Mouse (Mus musculus): ENCODE data around the gene Trappc3l.

DNA sequence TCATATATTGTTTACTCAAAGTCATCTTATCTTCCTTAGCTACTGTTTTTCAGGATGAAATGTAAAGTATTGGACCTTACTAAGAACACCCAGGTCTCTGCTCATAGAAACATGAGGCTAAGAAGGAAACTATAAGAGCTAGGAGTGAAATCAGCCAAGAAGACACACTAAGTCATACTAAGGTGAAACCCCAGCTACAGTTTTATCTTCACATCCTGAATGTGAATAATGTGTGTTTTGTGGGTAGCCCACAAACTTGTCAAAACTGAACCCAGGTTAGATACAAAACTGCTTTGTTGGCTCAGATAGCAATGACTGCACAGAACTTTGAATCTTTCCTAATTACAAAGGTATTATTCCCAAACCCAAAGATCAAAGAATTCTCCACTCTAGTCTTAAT is 80.4 kb downstream of the Trappc3l start:
- TF ChIP-seq TAL1 (IDR thresholded peaks at IDR 0.05; ENCODE audit: low read length): no peak
- no peak for TF ChIP-seq GATA1 (IDR thresholded peaks at IDR 0.05; ENCODE audit: low read length)

Data from erythroblast, embryonic 14.5 days (primary cell).